Mouse (Mus musculus) testis, adult 2 months (tissue): ENCODE data around the gene Mgst3.

Source experiments
- CTCF ChIP-seq: fragments of 200-500 bp; IDR thresholded peaks from 2 replicates; pipeline ENCODE4 v1.5.1; 2012; ENCODE audit warnings: low read depth, mild to moderate bottlenecking, inconsistent platforms, low read length, moderate library complexity; ENCODE audit not compliant: control insufficient read depth, insufficient read depth, insufficient replicate concordance
- POLR2A ChIP-seq: fragments of 200-500 bp; IDR thresholded peaks from 2 replicates; pipeline ENCODE4 v1.6.1; 2012; ENCODE audit warnings: low read depth, mild to moderate bottlenecking, inconsistent platforms, low read length, moderate library complexity; ENCODE audit not compliant: control insufficient read depth

- TF ChIP-seq CTCF (no peak), POLR2A (no peak)
Measured at GRCm38 (mm10) chr1:167430976-167431676, 37.5 kb upstream of the Mgst3 start.
